Mouse (Mus musculus): ENCODE results near the gene Btbd35f22. TPM values are rescaled to one million over a fixed set of nuclear protein-coding genes. Genes with fewer than 3 reads are reported as not detected.
"Not testable (repeated sequence)": the region's sequence is repeated elsewhere in the genome, so short reads cannot be mapped to it uniquely, and the experiment has no call there.

Btbd35f22 gene
- polyA plus RNA-seq (2012; rRNA removed) (not detected in 2 replicates), polyA plus RNA-seq (2014; fragmentation: Nextera tagmentation; extraction: Ambion mirVana) (not detected in 2 replicates)

- not testable (repeated sequence) for H3K4me2 ChIP-seq (ENCODE audit: low read depth); H3K9me3 ChIP-seq (ENCODE audit: control insufficient read depth, low read length); ATAC-seq (ENCODE audit: insufficient read depth); H3K9ac ChIP-seq (replicated peaks); H3K27ac ChIP-seq; H3K36me3 ChIP-seq (replicated peaks; ENCODE audit: control insufficient read depth, insufficient read depth, low read depth); DNase-seq (ENCODE audit: low read depth in 3 of 3, low spot score in 3 of 3); H3K4me3 ChIP-seq (ENCODE audit: insufficient read depth in 1 of 2, low read depth in 2 of 2, low read length in 2 of 2); H3K4me1 ChIP-seq (replicated peaks; ENCODE audit: control insufficient read depth in 2 of 2, insufficient read depth in 2 of 2, low read length in 1 of 2); H3K27me3 ChIP-seq (ENCODE audit: control insufficient read depth, insufficient read depth, low read length)
- WGBS (ENCODE audit: insufficient replicate concordance): no CpG with 5 or more reads among the region's 3 CpGs
Observed at GRCm38 (mm10) chrX:32047529-32047928, at the start of gene Btbd35f22. Btbd35f22 (plus strand) TSS chrX:32047829.

Other genes with a start within 250 kb of the Btbd35f22 start
- gene Gm21637, start 85.8 kb upstream of the Btbd35f22 start, polyA plus RNA-seq (2012; rRNA removed): not detected in 2 replicates
- not detected in 2 replicates for gene Gm21637, start 85.8 kb upstream of the Btbd35f22 start, polyA plus RNA-seq (2014; fragmentation: Nextera tagmentation; extraction: Ambion mirVana)
- gene Btbd35f2, start 230.6 kb downstream of the Btbd35f22 start, polyA plus RNA-seq (2012; rRNA removed): not detected in 2 replicates
- not detected in 2 replicates for gene Btbd35f2, start 230.6 kb downstream of the Btbd35f22 start, polyA plus RNA-seq (2014; fragmentation: Nextera tagmentation; extraction: Ambion mirVana)